Mouse (Mus musculus) heart, postnatal 10 days (tissue): ENCODE results near the gene Fbxo44. TPM values are rescaled to one million over a fixed set of nuclear protein-coding genes. Genes with fewer than 3 reads are reported as not detected.

Experiments
- microRNA-seq, 2 experiments: library from miRNA; unstranded; fragments of <30 nt; microRNA quantifications; one replicate each; pipeline ENCODE4 v1.2.0; 2022
- total RNA-seq, 2 experiments: library from RNA; stranded (reverse); gene quantifications; 2 replicates each; pipeline ENCODE4 v1.2.3; 2021

Fbxo44 gene
- total RNA-seq, 2 experiments from 2014 or later = 11.2 to 11.8 TPM

Small RNA genes lying within 50 kb of the gene (microRNA-seq; reads per million reads assigned to microRNA genes)
- gene Mir7022 = 0 reads per million in 2 experiments

Other genes starting within 250 kb of the Fbxo44 start
- gene Plod1, start 223.7 kb downstream of the Fbxo44 start, total RNA-seq = 100 to 1,000 TPM in 1 of 2 experiments, 10 to 100 TPM in 1; 97.7 to 104 TPM
- 10 to 100 TPM; 47.0 to 49.5 TPM for gene 2510039O18Rik, start 219.6 kb downstream of the Fbxo44 start, total RNA-seq
- 100 to 1,000 TPM; 204 to 360 TPM for gene Nppb, start 174.7 kb downstream of the Fbxo44 start, total RNA-seq
- 1,000 to 10,000 TPM in 1 of 2 experiments, 100 to 1,000 TPM in 1; 613 to 1,804 TPM for gene Nppa, start 159.8 kb downstream of the Fbxo44 start, total RNA-seq
- gene Clcn6, start 121.7 kb downstream of the Fbxo44 start, total RNA-seq = 10 to 100 TPM; 11.0 to 14.6 TPM
- gene Mthfr, start 121.4 kb downstream of the Fbxo44 start, total RNA-seq = 10 to 100 TPM; 15.2 to 16.5 TPM
- gene Agtrap, start 72.5 kb downstream of the Fbxo44 start, total RNA-seq = 10 to 100 TPM; 33.6 to 37.0 TPM
- 10 to 100 TPM; 12.5 to 15.1 TPM for gene Mad2l2, start 30.1 kb downstream of the Fbxo44 start, total RNA-seq
- not detected for gene Draxin, start 29.8 kb downstream of the Fbxo44 start, total RNA-seq
- gene Fbxo6, start 8.3 kb downstream of the Fbxo44 start, total RNA-seq = 10 to 100 TPM; 26.4 to 26.9 TPM
- gene Fbxo2, start 139 bp upstream of the Fbxo44 start, total RNA-seq = not detected
- under 1 TPM in 1 of 2 experiments, not detected in 1; 0.14 TPM for gene Disp3, start 127.5 kb upstream of the Fbxo44 start, total RNA-seq